Mouse (Mus musculus): ENCODE results near the gene Pappa2.

- TF ChIP-seq CTCF (IDR thresholded peaks at IDR 0.05; ENCODE audit: low read depth, low read length) (no peak), EP300 (IDR thresholded peaks at IDR 0.05; ENCODE audit: insufficient read depth, low read depth, low read length) (no peak)
Observed at GRCm38 (mm10) chr1:158987042-158987441, 6.8 kb upstream of the Pappa2 start.
